Mouse (Mus musculus) olfactory bulb, adult 2 months (tissue): ENCODE measurements around the gene Gm28998. TPM values are rescaled to one million over a fixed set of nuclear protein-coding genes. Genes with fewer than 3 reads are reported as not detected.
"Not testable (repeated sequence)": the region's sequence is repeated elsewhere in the genome, so short reads cannot be mapped to it uniquely, and the experiment has no call there.

Source experiments
- H3K27ac ChIP-seq: fragments of 200-500 bp; 2 replicates; pipeline ENCODE4 v1.5.1; 2012; ENCODE audit warnings: low read depth, low read length; ENCODE audit not compliant: insufficient read depth
- H3K4me1 ChIP-seq: fragments of 200-500 bp; 2 replicates; pipeline ENCODE4 v1.6.1; 2012; ENCODE audit warnings: low read length; ENCODE audit not compliant: control insufficient read depth, insufficient read depth
- H3K4me3 ChIP-seq: fragments of 200-500 bp; 2 replicates; pipeline ENCODE4 v1.5.1; 2012; ENCODE audit warnings: mild to moderate bottlenecking, low read depth, low read length, moderate library complexity; ENCODE audit not compliant: insufficient read depth
- WGBS: fragments of 180-500 bp; shearing (Covaris S2); methylation state at CpG from one replicate; pipeline ENCODE4 v1.1.7; 2018; 5-methylcytosine and 5-hydroxymethylcytosine counted together
- polyA plus RNA-seq: library from polyadenylated mRNA; stranded (reverse); fragments of >200 nt; gene quantifications from 2 replicates; pipeline ENCODE4 v1.2.4, GENCODE M21; 2012; ENCODE audit warnings: low replicate concordance; ENCODE audit not compliant: missing spikeins, insufficient read depth, insufficient read length

The Gm28998 gene
- not detected in 2 replicates for polyA plus RNA-seq

GRCm38 (mm10) chrY:7253487-7253886 is at the start of gene Gm28998:
TSS of gene Gm28998 (plus strand) at chrY:7253787.
- not testable (repeated sequence) for H3K27ac ChIP-seq, H3K4me1 ChIP-seq, H3K4me3 ChIP-seq
- no CpG with 5 or more reads among the region's 8 CpGs for WGBS

Other genes with a start within 250 kb of the Gm28998 start
- not detected in 2 replicates for gene Gm21244, start 84.5 kb upstream of the Gm28998 start, polyA plus RNA-seq
- not detected in 2 replicates for gene Gm21788, start 151.2 kb downstream of the Gm28998 start, polyA plus RNA-seq